Mouse (Mus musculus) ZHBTc4 (cell line): ENCODE data around the gene Efhd2.
A peak's percentile ranks its signal among the peaks of the same experiment; 100 is the strongest.

Experiments
- DNase-seq: peaks from one replicate; pipeline ENCODE4 v3.0.0-alpha.2; 2011; ENCODE audit warnings: low read depth, low spot score

Gene Efhd2

GRCm38 (mm10) chr4:141881289-141881914, 6.7 kb upstream of the Efhd2 start:
- peak; percentile 35 for DNase-seq

GRCm38 (mm10) chr4:141879875-141880274, 5.2 kb upstream of the Efhd2 start:
- no peak for DNase-seq

- no peak for DNase-seq
These were observed 4.4 kb upstream of the Efhd2 start for GRCm38 (mm10) chr4:141879074-141879473.

- no peak for DNase-seq
These were observed 3.9 kb upstream of the Efhd2 start for GRCm38 (mm10) chr4:141878621-141879020.

GRCm38 (mm10) chr4:141875481-141876108, 875 bp upstream of the Efhd2 start:
- DNase-seq = no peak

GRCm38 (mm10) chr4:141874111-141874600, 564 bp downstream of the Efhd2 start:
- DNase-seq = no peak

GRCm38 (mm10) chr4:141872977-141873376, 1.7 kb downstream of the Efhd2 start:
- DNase-seq = no peak

GRCm38 (mm10) chr4:141871909-141872308, 2.8 kb downstream of the Efhd2 start:
- DNase-seq = no peak

- no peak for DNase-seq
These were observed 3.4 kb downstream of the Efhd2 start for GRCm38 (mm10) chr4:141871333-141871725.

GRCm38 (mm10) chr4:141870666-141871332, 3.9 kb downstream of the Efhd2 start:
- no peak for DNase-seq

GRCm38 (mm10) chr4:141869436-141870215, 5.1 kb downstream of the Efhd2 start:
- DNase-seq = no peak

- peak; percentile 27 for DNase-seq
These were observed 6.7 kb downstream of the Efhd2 start for GRCm38 (mm10) chr4:141868051-141868450.

GRCm38 (mm10) chr4:141867498-141867897, 7.2 kb downstream of the Efhd2 start:
- no peak for DNase-seq

GRCm38 (mm10) chr4:141866933-141867490, 7.7 kb downstream of the Efhd2 start:
- DNase-seq = peak; percentile 43

GRCm38 (mm10) chr4:141865600-141865999, 9.1 kb downstream of the Efhd2 start:
- DNase-seq = no peak

- peak; percentile 71 for DNase-seq
These were observed 9.7 kb downstream of the Efhd2 start for GRCm38 (mm10) chr4:141865006-141865405.

GRCm38 (mm10) chr4:141864506-141864905, 10.2 kb downstream of the Efhd2 start:
- DNase-seq = no peak

GRCm38 (mm10) chr4:141863726-141864280, 10.9 kb downstream of the Efhd2 start:
- no peak for DNase-seq

GRCm38 (mm10) chr4:141862867-141863266, 11.9 kb downstream of the Efhd2 start:
- no peak for DNase-seq

GRCm38 (mm10) chr4:141861591-141862295, 13.0 kb downstream of the Efhd2 start:
- no peak for DNase-seq
